Mouse (Mus musculus): ENCODE measurements around the gene Hspa1b.
"Not testable (repeated sequence)": the region's sequence is repeated elsewhere in the genome, so short reads cannot be mapped to it uniquely, and the experiment has no call there.

DNA sequence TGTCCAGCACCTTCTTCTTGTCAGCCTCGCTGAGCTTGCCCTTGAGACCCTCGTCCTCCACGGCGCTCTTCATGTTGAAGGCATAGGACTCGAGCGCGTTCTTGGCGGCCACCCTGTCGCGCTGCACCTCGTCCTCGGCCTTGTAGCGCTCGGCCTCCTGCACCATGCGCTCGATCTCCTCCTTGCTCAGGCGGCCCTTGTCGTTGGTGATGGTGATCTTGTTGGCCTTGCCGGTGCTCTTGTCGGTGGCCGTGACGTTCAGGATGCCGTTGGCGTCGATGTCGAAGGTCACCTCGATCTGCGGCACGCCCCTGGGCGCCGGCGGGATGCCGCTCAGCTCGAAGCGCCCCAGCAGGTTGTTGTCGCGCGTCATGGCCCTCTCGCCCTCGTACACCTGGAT is 1.7 kb downstream of the Hspa1b start:
- not testable (repeated sequence) for TF ChIP-seq CTCF (IDR thresholded peaks at IDR 0.05; ENCODE audit: low read depth); EP300 (optimal IDR thresholded peaks at IDR 0.05)
